Mouse (Mus musculus) MEL (cell line): ENCODE results near the gene Pde4b.

Source experiments
- BHLHE40 ChIP-seq: IDR thresholded peaks from 2 replicates; pipeline ENCODE4 v1.6.1; 2012; ENCODE audit warnings: low read depth, mild to moderate bottlenecking, inconsistent platforms, low read length, improper control_type of control experiment, borderline replicate concordance
- CTCF ChIP-seq, 3 experiments: IDR thresholded peaks in 2 of 3; conservative IDR thresholded peaks in 1 of 3; 2 replicates each; pipeline ENCODE4 v1.5.1; 2011 to 2012; ENCODE audit warnings: low read length in 3 of 3, low read depth in 2 of 3, mild to moderate bottlenecking in 2 of 3, improper control_type of control experiment in 1 of 3, inconsistent platforms in 1 of 3, mixed read lengths in 1 of 3, moderate library complexity in 1 of 3; ENCODE audit not compliant: control insufficient read depth in 1 of 3, insufficient read depth in 1 of 3, poor library complexity in 1 of 3, severe bottlenecking in 1 of 3
- GABPA ChIP-seq: IDR thresholded peaks from 2 replicates; pipeline ENCODE4 v1.6.1; 2012; ENCODE audit warnings: low read depth, mild to moderate bottlenecking, inconsistent platforms, low read length, improper control_type of control experiment, moderate library complexity
- HCFC1 ChIP-seq: IDR thresholded peaks from 2 replicates; pipeline ENCODE4 v1.6.1; 2012; ENCODE audit warnings: low read depth, mild to moderate bottlenecking, inconsistent platforms, low read length, improper control_type of control experiment, moderate library complexity
- JUND ChIP-seq: IDR thresholded peaks from 2 replicates; pipeline ENCODE4 v1.6.1; 2011; ENCODE audit warnings: low read depth, mild to moderate bottlenecking, improper control_type of control experiment, low read length
- MAFK ChIP-seq: IDR thresholded peaks from 2 replicates; pipeline ENCODE4 v1.6.1; 2011; ENCODE audit warnings: low read depth, mild to moderate bottlenecking, low read length, improper control_type of control experiment, borderline replicate concordance
- RCOR1 ChIP-seq: IDR thresholded peaks from 2 replicates; pipeline ENCODE4 v1.6.1; 2012; ENCODE audit warnings: low read depth, mild to moderate bottlenecking, inconsistent platforms, low read length, improper control_type of control experiment
- ZNF384 ChIP-seq: IDR thresholded peaks from 2 replicates; pipeline ENCODE4 v1.6.1; 2012; ENCODE audit warnings: low read depth, mild to moderate bottlenecking, inconsistent platforms, low read length, improper control_type of control experiment

GRCm38 (mm10) chr4:102302568-102302967 is 215.2 kb downstream of the Pde4b start:
- TF ChIP-seq MAFK (no peak), RCOR1 (no peak), CTCF (IDR thresholded peaks at IDR 0.05 in 2 of 3, conservative IDR thresholded peaks at IDR 0.05 in 1 of 3; ENCODE audit: control insufficient read depth in 1 of 3, insufficient read depth in 1 of 3, low read depth in 2 of 3, low read length in 3 of 3, poor library complexity in 1 of 3, severe bottlenecking in 1 of 3) (no peak), GABPA (no peak), BHLHE40 (no peak), JUND (no peak), ZNF384 (no peak), HCFC1 (no peak)
